Comparison of ENCODE assay signal across 8 mouse cellular contexts in the genomic region with DNA sequence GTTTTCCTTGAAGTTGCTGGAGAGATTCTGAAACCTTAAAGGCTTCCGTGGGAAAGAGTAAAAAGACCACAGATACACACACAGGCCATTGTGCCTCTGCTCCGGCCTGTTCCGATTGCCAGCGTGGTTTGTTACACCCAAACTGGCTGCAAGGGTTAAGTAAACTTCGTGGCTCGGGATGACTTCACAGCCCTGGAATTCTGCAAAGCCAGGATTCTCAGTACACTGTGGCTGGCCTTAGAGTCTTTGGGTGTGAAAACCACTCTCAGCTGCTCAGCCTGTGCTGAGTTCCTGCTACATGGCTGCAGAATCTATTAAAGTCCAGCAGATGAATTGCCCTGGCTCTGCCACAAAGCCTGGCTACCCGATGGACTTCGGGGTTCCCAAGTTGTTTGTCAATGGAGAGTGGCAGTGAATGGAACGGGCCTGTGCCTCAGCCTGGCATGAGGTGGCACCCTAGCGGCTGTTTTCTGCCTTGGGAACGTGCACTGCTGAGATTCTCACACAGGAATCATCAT.
DNase-seq lines count a peak whose midpoint lies in the region; ATAC-seq and TF ChIP-seq lines count a peak whose summit lies in the region.

No protein-coding gene starts in this region.

- H3K4me1 ChIP-seq in embryonic fibroblast, embryonic 13.5 days (ENCODE audit: control insufficient read depth, insufficient read depth, low read length), result peaks cover 15% of the 10 kb centered on the region
- peaks cover 30% of the 10 kb centered on the region for H3K4me1 ChIP-seq in heart, embryonic 10.5 days
- H3K4me1 ChIP-seq in kidney, embryonic 14.5 days (ENCODE audit: control insufficient read depth, insufficient read depth, low read length), result peaks cover 21% of the 10 kb centered on the region
- peaks cover 19% of the 10 kb centered on the region for H3K4me1 ChIP-seq in limb, embryonic 11.5 days (ENCODE audit: control insufficient read depth, insufficient read depth, low read length)
- H3K4me1 ChIP-seq in midbrain, embryonic 14.5 days (ENCODE audit: control insufficient read depth, insufficient read depth, low read length), result peaks cover 19% of the 10 kb centered on the region
- H3K4me1 ChIP-seq in stomach, postnatal 0 days (replicated peaks; ENCODE audit: control insufficient read depth, insufficient read depth), result peaks cover 11% of the 10 kb centered on the region; the same call in 1 of the 2 replicates

- WGBS in heart, embryonic 10.5 days, result 3% methylated on average over 11 of the region's 11 CpGs
- WGBS in kidney, embryonic 14.5 days, result 6% methylated on average over 11 of the region's 11 CpGs
- WGBS in limb, embryonic 11.5 days, result 17% methylated on average over 11 of the region's 11 CpGs
- 9% methylated on average over 11 of the region's 11 CpGs for WGBS in midbrain, embryonic 14.5 days
- 4% methylated on average over 11 of the region's 11 CpGs for WGBS in stomach, postnatal 0 days

- peak overlapping the region; percentile 91 for H3K27ac ChIP-seq in embryonic fibroblast, embryonic 13.5 days (ENCODE audit: insufficient read depth, low read length)
- peak overlapping the region; percentile 87 for H3K27ac ChIP-seq in heart, embryonic 10.5 days
- peak overlapping the region; percentile 79 for H3K27ac ChIP-seq in kidney, embryonic 14.5 days (ENCODE audit: low read depth, low read length)
- peak overlapping the region; percentile 44 for H3K27ac ChIP-seq in limb, embryonic 11.5 days (replicated peaks; ENCODE audit: low read depth, low read length)
- H3K27ac ChIP-seq in midbrain, embryonic 14.5 days (replicated peaks; ENCODE audit: low read depth, low read length), result peak overlapping the region; percentile 66
- peak overlapping the region; percentile 91 for H3K27ac ChIP-seq in stomach, postnatal 0 days (replicated peaks)

- TF ChIP-seq EP300 in stomach, postnatal 0 days (optimal IDR thresholded peaks at IDR 0.05), result peak; percentile 72

- H3K36me3 ChIP-seq in heart, embryonic 10.5 days, result no peaks in the 10 kb centered on the region
- H3K36me3 ChIP-seq in kidney, embryonic 14.5 days (ENCODE audit: control insufficient read depth, insufficient read depth, low read length), result no peaks in the 10 kb centered on the region
- no peaks in the 10 kb centered on the region for H3K36me3 ChIP-seq in limb, embryonic 11.5 days (ENCODE audit: control insufficient read depth, insufficient read depth, low read length)
- H3K36me3 ChIP-seq in midbrain, embryonic 14.5 days (ENCODE audit: control insufficient read depth, insufficient read depth, low read length), result no peaks in the 10 kb centered on the region
- H3K36me3 ChIP-seq in stomach, postnatal 0 days (ENCODE audit: control insufficient read depth, insufficient read depth, low read length), result 0 out of 2 replicates have a peak, but pooled peaks cover 3% of the 10 kb centered on the region

- peak overlapping the region; percentile 14 for H3K9ac ChIP-seq in kidney, embryonic 14.5 days (ENCODE audit: low read depth, low read length)
- peak overlapping the region; percentile 18; the same call in 1 of the 2 replicates for H3K9ac ChIP-seq in limb, embryonic 11.5 days (ENCODE audit: low read length)
- H3K9ac ChIP-seq in midbrain, embryonic 14.5 days (replicated peaks; ENCODE audit: low read length), result no peak overlapping the region
- H3K9ac ChIP-seq in stomach, postnatal 0 days (ENCODE audit: low read length), result peak overlapping the region; percentile 43

- H3K27me3 ChIP-seq in heart, embryonic 10.5 days (ENCODE audit: insufficient read depth, poor library complexity, severe bottlenecking), result no peaks in the 10 kb centered on the region
- no peaks in the 10 kb centered on the region for H3K27me3 ChIP-seq in kidney, embryonic 14.5 days (ENCODE audit: control insufficient read depth, insufficient read depth, low read length)
- no peaks in the 10 kb centered on the region for H3K27me3 ChIP-seq in limb, embryonic 11.5 days (ENCODE audit: control insufficient read depth, insufficient read depth, low read length)
- no peaks in the 10 kb centered on the region for H3K27me3 ChIP-seq in midbrain, embryonic 14.5 days (ENCODE audit: control insufficient read depth, insufficient read depth, low read length)
- H3K27me3 ChIP-seq in stomach, postnatal 0 days (ENCODE audit: control insufficient read depth, insufficient read depth, low read length), result no peaks in the 10 kb centered on the region

- no peak for TF ChIP-seq POLR2A in embryonic fibroblast, embryonic 13.5 days (IDR thresholded peaks at IDR 0.05; ENCODE audit: low read depth, low read length)

- H3K9me3 ChIP-seq in heart, embryonic 10.5 days, result no peaks in the 10 kb centered on the region
- H3K9me3 ChIP-seq in kidney, embryonic 14.5 days (ENCODE audit: control insufficient read depth, low read length), result no peaks in the 10 kb centered on the region
- H3K9me3 ChIP-seq in limb, embryonic 11.5 days (ENCODE audit: control insufficient read depth, low read length), result no peaks in the 10 kb centered on the region
- H3K9me3 ChIP-seq in midbrain, embryonic 14.5 days (ENCODE audit: control insufficient read depth, low read length), result no peaks in the 10 kb centered on the region
- H3K9me3 ChIP-seq in stomach, postnatal 0 days (ENCODE audit: control insufficient read depth, low read length), result no peaks in the 10 kb centered on the region

- H3K4me3 ChIP-seq in embryonic fibroblast, embryonic 13.5 days (ENCODE audit: insufficient read depth, low read length), result no peak overlapping the region
- H3K4me3 ChIP-seq in heart, embryonic 10.5 days, result peak overlapping the region; percentile 23
- H3K4me3 ChIP-seq in kidney, embryonic 14.5 days (ENCODE audit: low read length), result no peak overlapping the region
- H3K4me3 ChIP-seq in limb, embryonic 11.5 days (ENCODE audit: low read depth, low read length), result no peak overlapping the region
- H3K4me3 ChIP-seq in midbrain, embryonic 14.5 days (replicated peaks; ENCODE audit: low read depth, low read length), result no peak overlapping the region
- no peak overlapping the region for H3K4me3 ChIP-seq in stomach, postnatal 0 days (ENCODE audit: low read depth, low read length)

- DNase-seq in adrenal gland, postnatal 25 days, result peak; percentile 68
- peak; percentile 87 for DNase-seq in heart, embryonic 10.5 days (ENCODE audit: low spot score)
- peak; percentile 62 for DNase-seq in limb, embryonic 11.5 days (ENCODE audit: low spot score)
- DNase-seq in midbrain, embryonic 14.5 days, result peak; percentile 74
- DNase-seq in stomach, postnatal 0 days (ENCODE audit: low spot score), result peak; percentile 72

- peak; percentile 28; the same call in 1 of the 2 replicates for TF ChIP-seq CTCF in embryonic fibroblast, embryonic 13.5 days (IDR thresholded peaks at IDR 0.05; ENCODE audit: borderline replicate concordance, insufficient read depth, low read length)
- peak; percentile 76 for TF ChIP-seq CTCF in stomach, postnatal 0 days (IDR thresholded peaks at IDR 0.05; ENCODE audit: low read depth)

- H3K4me2 ChIP-seq in kidney, embryonic 14.5 days (replicated peaks; ENCODE audit: low read depth, low read length), result no peak overlapping the region
- H3K4me2 ChIP-seq in limb, embryonic 11.5 days (ENCODE audit: low read depth, severe bottlenecking), result no peak overlapping the region; the same call in 1 of the 2 replicates
- H3K4me2 ChIP-seq in midbrain, embryonic 14.5 days (ENCODE audit: low read length), result no peak overlapping the region
- peak overlapping the region; percentile 24 for H3K4me2 ChIP-seq in stomach, postnatal 0 days (replicated peaks; ENCODE audit: low read depth)

- peak; percentile 79 for ATAC-seq in kidney, embryonic 14.5 days (ENCODE audit: low FRiP score, low TSS enrichment)
- ATAC-seq in limb, embryonic 11.5 days (ENCODE audit: insufficient number of reproducible peaks, low FRiP score, low TSS enrichment, low read depth), result peak; percentile 81; the same call in 1 of the 2 replicates
- peak; percentile 81 for ATAC-seq in midbrain, embryonic 14.5 days (ENCODE audit: low FRiP score, low TSS enrichment)
- ATAC-seq in stomach, postnatal 0 days (ENCODE audit: low FRiP score, low TSS enrichment), result peak; percentile 94
- ATAC-seq in monocyte, adult 5-6 weeks (replicated peaks; ENCODE audit: insufficient number of reproducible peaks, low FRiP score, low TSS enrichment, poor library complexity, severe bottlenecking), result no peak
